Mouse (Mus musculus): ENCODE measurements around the gene Avpr1b.
A peak's percentile ranks its signal among the peaks of the same experiment; 100 is the strongest.
"Not testable (repeated sequence)": the region's sequence is repeated elsewhere in the genome, so short reads cannot be mapped to it uniquely, and the experiment has no call there.

Avpr1b gene

DNA sequence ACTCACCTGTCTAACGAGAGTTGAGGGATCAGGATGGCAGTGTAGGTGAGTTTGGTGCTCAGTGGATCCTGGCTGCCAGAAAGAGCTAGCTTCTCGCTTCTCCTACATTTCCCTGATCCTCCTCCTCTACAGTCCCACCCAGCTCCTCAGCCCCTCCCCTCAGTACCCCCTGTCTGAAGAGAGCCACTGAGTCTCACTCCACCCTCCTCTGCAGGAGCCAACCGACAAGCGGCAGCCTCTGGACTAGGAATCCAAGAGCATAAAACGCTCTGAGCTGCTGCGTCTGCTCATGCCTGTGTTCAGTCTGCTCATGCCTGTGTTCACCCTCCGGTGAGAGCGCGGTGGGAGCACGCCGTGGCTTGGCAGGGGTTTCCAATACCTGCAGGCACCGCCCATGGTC, at the start of gene Avpr1b:
Avpr1b (plus strand) TSS at position 335 of the 400 bp plus-strand sequence.
- DNase-seq (ENCODE audit: extremely low spot score, low spot score) = no peak

DNA sequence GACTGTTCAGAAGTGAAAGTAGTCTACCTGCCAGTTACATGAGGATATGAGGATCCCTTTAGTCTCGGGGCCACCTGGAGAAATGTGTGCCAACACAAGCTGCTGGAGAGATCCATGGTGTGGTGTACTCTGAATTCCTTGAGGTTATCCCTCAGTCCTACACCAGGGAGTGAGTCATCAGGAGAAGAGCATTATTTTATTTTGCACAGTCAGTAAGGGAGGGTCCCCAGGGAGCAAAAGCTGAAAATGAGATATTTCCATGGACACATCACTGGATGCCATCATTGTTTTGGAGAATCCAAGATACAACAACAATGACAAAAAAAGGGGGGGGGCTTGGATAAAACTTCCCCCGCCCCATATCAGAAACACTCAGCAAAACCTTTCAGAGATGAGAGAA, 47.1 kb upstream of the Avpr1b start:
- no peak for DNase-seq (ENCODE audit: extremely low spot score, low spot score)

DNA sequence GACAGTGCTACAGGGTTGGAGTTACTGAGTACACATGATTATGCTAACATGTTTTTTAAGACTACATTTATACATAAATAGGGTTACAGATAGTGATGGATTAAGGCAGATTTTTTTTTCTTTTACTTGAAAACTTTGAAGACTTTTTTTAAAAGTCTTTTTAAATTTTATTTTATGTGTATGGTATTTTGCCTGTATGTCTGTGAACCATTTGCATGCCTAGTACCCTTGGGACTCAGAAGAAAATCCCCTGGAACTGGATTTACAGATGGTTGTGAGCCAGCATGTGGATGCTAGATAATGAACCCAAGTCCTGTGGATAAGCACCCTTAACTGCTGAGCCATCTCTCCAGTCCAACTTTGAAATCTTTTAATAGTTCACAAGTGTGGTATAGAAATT, 45.6 kb upstream of the Avpr1b start:
- no peak for DNase-seq (ENCODE audit: extremely low spot score, low spot score)

DNA sequence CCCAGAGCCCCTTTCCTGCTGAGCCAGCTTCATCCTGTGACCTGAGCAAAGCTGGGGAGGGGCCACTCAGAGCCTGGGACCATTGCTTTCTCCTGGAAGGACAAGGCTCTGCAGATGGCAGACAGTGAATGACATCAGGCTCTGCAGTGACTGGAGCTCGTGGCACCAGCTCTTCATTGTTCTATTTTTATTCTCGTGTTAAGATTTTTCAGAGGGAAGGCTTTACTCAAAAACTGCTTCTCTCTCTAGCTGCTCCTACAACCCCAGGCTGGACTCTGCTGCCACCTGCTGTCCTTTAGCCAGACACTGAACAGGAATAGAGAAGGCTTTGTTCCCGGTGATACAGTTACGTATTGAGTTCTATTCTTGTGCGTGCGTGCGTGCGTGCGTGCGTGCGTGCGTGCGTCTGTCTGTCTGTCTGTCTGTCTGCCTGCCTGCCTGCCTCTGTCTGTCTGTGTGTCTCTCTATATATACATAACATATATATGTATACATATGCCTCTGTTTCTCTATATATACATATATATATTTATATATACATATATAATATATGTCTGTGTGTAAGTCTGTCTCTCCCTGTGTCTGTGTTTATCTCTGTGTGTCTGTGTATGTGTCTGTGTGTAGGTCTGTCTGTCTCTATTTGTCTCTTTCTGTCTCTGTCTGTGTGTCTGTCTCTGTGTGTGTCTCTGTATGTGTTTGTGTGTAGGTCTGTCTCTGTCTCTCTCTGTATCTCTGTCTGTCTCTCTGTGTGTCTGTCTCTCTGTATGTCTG, 43.8 kb upstream of the Avpr1b start:
- DNase-seq (ENCODE audit: extremely low spot score, low spot score) = peak; percentile 79

DNA sequence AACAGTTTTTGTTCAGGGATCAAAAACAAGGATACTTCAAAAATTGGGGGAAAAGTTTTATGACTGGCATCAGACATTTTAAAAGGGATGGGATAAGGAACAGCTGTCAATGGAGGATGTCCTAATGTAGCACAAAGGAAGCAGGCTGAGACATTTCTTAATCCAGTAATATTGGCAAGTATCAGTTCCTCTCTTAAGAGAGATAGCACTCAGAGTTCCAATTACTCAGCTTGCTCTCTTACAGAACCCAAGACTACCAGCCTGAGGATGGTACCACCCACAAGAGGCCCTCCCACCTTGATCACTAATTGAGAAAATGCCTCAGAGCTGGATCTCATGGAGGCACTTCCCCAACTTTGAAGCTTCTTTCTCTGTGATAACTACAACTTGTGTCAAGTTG, 38.5 kb upstream of the Avpr1b start:
- DNase-seq (ENCODE audit: extremely low spot score, low spot score) = no peak

DNA sequence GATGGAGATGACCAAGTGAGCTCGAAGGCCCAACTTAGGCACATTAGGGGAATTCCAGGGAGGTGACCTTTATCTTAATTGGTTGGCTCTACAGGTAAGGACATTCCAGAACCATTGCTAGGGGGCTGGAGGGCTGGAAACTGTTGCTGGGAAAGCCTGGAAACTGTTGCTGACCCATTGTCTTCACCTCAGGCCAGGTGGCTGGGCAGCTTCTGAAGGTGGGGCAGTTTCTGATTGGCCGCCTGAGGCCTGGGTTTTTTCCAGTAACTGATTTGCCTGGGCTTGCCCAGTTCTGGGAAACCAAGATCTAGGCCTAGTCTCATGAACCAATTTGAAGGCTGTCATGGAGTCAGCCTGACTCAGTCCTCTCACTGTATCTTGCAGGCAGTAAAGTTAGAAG, 37.0 kb upstream of the Avpr1b start:
- no peak for DNase-seq (ENCODE audit: extremely low spot score, low spot score)

DNA sequence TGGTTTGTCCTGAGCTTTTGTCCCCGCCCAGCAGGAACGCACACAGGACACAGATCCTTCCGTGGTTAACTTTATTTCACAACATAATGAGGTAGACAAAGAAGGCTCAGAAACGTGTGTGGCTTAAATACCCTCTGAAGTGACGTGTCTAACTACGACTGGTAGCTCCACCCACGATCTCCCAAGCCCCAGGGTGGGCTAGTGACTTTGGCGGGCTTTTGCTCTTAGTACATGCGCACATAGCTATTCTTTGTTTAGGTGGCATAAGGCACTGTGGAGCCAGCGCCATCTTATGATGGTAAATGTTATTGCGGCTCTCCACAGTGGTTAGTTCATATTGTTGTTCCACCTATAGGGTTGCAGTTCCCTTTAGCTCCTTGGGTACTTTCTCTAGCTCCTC, 33.0 kb upstream of the Avpr1b start:
- DNase-seq (ENCODE audit: extremely low spot score, low spot score) = not testable (repeated sequence)

DNA sequence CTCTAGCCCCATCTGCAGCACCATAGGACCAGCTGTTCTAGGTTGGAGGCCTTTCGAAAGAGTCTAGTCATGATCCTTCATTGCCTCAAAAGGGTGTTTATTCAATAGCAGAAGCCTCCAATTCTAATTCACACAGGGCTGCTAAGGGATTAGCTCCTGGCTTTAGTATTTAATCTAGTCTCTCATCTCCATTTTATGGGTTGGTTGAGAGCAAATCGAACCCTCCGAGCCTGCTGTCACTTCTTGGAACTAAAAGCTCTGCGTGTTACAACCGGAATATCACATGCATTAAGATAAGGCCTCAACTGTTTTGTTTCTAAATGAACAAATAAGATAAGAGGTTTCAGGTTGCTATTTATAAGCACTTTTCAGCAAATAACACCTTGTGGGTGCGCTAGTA, 29.3 kb upstream of the Avpr1b start:
- no peak for DNase-seq (ENCODE audit: extremely low spot score, low spot score)

DNA sequence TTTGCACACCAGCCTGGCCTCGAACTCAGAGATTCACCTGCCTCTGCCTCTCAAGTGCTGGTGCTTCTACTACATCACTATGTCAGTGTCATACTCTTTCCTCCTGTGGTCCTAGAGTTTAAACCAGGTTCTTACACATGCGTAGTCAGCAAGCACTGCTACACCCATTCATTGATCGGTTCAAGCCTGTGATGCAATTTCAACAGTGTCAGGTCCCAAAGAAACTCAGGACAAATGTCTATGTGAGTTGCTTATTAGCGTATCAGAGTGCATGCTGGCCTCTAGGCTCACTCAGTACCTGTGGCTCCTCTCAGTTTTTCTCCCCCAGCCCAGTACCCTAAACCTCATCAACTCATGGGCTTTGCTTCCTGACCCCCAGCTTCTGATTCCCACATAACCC, 28.6 kb upstream of the Avpr1b start:
- DNase-seq (ENCODE audit: extremely low spot score, low spot score) = no peak

DNA sequence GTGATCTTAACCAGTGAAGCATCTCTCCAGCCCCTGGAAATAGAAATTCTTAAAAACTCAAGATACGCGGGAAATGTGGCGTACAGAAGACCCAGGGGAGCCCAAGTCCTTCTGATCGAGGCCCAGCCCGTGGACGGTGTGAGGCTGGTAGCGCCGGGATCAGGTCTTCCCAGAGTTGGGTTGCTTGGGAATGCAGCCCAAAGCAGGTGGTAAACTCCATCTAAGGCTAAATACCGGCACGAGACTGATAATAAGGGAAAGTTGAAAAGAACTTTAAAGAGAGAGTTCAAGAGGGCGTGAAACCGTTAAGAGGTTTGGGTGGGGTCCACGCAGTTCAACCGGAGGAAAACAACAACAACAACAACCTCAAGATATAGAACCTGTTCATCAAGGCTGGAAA, 25.3 kb upstream of the Avpr1b start:
- peak; percentile 35 for DNase-seq (ENCODE audit: extremely low spot score, low spot score)

DNA sequence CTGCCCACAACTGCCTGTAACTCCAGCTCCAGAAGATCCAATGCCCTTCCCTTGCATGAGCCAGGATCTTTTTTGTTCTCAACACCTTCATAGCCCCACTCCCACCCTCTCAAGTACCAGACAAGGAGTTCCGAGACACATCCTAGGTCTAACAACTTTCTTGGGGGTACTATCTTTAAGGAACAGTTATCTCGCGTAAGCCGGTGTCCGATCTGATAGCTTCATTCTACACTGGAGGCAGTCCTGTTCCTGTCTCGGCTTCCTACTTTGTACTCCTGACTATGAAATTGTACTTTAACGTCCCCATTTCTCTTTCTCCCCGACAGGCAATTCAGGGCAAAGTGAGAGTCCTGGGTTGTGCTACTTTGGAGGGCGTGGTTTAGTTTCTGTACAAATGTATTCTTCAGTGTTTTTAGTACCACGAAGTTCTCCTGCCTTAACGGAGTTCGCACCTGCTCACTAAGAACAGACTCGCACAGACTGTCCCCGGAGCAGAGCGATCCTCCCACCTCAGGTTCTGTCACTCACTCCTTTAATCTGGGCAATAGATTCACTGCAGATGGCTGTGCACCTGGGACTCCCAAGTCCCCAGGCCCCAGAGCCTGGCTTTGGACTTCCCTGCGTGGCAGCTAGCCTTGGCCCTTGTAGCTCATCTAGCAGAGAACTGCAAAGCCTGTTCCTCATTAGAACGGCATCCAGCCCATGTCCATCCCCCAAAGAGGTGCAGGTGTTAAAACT, 19.9 kb upstream of the Avpr1b start:
- no peak for DNase-seq (ENCODE audit: extremely low spot score, low spot score)

DNA sequence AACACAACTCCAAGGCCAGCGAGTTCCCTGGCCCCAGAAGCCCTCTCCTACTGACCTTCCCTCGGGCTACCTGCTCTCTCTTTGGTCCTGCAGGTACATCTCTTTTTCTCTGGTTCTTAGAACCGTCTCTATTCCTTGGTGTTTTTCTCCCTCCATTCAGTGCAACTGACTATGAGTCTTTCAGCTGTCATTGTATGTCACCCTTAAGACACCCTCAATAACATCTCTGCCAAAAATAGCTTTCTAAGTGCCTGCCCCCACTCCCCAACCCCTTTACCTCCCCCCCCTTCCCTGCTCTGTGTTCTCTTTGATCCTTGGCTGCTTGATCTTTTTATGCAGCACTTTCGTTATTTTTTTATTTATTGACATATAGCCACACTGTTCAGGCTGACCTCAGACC, 18.6 kb upstream of the Avpr1b start:
- no peak for DNase-seq (ENCODE audit: extremely low spot score, low spot score)

DNA sequence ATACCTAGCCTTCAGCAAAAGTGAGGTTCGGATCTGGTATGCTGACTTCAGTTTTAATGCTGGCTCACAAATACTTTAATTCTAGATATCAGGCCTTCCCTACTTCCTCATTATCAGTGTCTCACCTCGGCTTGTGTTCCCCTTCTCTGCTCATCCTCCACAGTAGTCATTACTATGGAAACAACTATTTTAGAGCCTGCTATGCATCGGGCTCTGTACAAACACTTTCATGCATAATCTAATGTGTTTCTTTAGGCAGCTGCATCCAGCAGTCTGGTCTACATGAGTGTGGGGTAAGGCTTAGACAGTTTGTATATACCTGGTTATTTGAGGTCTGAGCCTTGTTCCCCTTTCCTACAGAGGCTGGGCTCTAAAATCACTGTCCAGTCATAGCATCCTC, 15.4 kb upstream of the Avpr1b start:
- no peak for DNase-seq (ENCODE audit: extremely low spot score, low spot score)

DNA sequence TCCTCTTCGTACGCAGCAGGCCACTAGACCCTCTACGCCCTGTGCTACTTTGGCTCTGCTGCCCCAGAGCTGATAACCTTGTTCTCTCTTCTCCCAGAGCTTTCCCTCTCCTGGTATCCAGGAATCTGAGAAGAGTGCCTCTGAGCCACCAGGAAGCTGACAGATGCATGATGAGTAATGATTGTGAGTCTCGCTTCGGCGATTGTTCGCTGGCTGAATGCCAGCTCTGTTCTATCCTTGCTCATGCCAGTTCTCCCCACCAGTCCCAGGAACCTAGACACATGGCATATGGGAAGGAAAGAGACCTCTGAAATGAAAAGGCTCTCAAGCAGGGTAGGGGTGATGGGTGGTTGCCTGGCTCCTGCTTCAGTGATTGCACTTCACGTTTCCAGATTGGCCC, 12.2 kb upstream of the Avpr1b start:
- no peak for DNase-seq (ENCODE audit: extremely low spot score, low spot score)

DNA sequence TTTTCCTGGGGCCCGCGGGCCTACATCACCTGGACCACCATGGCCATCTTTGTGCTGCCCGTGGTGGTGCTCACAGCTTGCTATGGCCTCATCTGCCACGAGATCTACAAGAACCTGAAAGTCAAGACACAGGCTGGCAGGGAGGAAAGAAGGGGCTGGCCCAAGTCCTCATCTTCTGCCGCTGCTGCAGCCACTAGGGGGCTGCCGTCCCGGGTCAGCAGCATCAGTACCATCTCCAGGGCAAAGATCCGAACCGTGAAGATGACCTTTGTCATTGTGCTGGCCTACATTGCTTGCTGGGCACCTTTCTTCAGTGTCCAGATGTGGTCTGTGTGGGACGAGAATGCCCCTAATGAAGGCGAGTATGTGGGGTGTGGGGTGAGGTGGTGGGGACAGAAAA, 1.3 kb downstream of the Avpr1b start:
- DNase-seq (ENCODE audit: extremely low spot score, low spot score) = no peak

DNA sequence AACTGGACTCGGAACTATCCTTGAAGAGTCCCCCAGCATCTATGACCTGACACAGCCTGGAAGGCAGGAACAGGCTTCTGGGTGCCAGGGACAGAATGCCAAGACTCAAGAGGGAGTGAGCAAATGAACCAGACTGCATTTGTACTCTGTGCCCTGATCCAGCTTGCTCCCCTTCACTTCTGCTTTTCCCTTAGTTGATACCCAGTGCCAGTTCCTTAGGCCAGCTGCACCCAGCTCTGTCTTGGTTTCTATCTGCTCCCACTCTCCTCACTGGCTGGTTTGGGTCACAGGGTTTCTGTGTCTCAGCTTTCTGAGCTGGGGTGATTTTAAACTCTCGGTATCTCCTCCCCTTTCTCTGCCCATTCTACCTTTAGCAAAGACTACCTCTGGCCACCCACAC, 7.7 kb downstream of the Avpr1b start:
- DNase-seq (ENCODE audit: extremely low spot score, low spot score) = no peak

DNA sequence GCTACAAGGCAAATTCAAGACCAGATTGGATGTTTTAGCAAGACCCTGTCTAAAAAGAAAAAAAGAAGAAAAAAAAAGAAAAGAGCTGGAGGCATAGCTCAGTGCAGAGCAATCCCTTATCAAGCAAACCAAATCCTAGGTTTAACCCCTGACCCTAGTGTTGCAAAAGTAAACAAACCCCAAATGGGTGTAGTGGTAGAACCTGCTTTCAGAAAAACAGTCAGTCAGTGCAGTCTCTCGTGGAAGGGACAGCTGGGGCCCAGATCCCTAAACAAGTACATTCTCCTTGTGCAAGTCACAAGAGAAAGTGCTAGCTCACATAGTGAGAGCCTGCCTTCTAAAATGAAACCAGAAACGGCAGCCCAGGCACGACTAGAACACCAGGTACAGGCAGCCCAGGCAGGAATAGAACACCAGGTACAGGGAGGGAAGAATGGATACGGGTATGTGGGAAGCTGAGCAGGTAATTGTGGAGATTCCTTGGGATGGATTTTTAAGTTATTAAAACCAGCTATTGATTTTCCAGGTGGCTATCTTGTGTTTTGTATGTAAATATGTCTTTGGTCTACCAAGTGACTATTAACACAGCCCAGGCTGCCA, 13.6 kb downstream of the Avpr1b start:
- no peak for DNase-seq (ENCODE audit: extremely low spot score, low spot score)

DNA sequence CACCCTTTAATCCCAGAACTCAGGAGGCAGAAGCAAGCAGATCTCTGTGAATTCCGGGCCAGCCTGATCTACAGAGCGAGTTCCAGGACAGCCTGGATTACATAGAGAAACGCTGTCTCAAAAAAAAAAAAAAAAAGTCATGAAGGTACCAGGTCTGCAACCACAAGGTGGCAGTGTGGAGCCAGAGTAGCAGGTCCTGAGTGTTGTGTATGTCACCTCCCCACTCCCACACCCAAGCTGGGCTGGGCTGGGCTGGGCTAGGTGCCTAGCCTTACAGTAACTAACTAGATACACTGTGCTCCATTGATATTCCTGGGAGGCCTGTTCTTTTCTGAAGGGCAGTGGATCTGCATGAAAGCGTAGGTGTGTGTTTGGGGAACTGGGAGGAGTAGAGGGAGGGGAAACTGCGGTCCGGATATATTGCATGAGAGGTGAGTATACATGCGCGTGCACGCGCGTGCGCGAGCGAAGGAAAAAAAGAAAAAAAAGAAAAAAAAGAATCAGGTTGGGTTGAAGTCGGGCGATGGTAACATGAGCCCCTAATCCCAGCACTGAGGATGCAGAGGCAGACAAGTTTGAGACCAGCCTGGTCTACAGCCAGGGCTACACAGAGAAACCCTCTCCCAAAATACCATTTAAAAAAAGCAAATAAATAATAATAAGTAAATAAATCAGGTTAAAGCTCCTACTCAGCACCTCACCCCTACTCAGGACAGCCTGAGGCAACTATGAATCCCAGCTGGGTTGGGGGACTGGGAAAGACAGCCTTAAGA, 14.5 kb downstream of the Avpr1b start:
- peak; percentile 61 for DNase-seq (ENCODE audit: extremely low spot score, low spot score)

DNA sequence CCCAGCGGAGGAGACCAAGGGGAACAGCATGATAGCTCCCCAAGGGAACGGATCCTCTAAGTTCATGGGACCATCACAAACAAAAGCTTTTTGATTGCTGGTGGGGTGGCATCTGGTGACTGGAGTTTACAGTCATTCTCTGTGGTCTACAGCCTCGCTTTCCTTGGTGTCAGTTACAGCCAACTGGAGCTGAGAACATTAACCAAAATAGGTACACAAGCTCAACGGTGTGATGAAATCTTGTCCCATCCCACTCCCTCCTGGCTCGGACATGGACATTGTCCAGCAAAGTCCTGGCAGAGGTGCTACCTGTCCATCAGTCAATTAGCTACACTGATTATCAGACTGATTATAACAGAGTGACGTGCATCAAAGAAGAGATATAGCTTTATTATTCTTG, 15.6 kb downstream of the Avpr1b start:
- no peak for DNase-seq (ENCODE audit: extremely low spot score, low spot score)

DNA sequence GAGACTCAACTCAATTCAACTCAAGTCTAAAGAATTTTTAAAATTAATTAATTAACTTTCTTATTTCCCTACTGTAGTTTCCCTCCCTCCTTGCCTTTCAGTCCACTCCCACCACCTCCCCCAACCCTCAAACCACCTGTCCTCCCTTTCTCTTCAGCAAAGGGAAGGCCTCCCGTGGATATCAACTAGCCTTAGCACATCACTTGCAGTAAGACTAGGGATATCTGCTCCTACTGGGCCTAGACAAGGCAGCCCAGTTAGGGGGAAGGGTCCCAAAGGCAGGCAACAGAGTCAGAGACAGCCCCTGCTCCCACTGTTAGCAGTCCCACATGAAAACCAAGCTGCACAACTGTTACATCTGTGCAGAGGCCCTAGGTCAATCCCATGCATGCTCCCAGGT, 17.1 kb downstream of the Avpr1b start:
- DNase-seq (ENCODE audit: extremely low spot score, low spot score) = no peak

DNA sequence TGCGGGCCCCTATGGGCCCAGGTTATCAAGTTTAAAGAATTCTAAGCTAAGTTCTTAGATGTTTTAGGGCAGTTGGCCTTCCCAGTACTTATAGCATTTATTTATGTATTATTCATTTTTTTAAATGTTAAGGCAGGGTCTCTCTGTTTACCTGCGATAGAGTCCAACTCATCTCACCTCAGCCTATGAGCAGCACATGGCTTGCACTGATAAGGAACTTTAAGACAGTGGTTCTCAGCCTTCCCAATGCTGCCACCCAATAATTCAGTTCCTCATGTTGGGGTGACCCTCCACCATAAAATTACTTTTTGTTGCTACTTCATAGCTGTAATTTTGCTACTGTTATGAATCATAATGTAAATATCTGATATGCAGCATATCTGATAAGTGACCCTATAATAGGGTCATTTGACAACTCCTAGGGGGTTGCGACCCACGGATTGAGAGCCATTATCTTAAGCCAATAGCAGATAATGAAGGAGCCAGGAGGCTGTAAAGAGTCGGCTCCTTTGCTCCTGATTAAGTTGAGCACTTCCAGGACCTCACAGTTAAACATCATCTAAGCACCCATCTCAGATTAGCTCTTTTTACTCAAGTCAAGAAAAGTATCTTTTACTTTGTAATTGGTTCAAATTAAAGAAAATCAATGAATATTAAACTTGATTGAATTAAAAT, 17.6 kb downstream of the Avpr1b start:
- DNase-seq (ENCODE audit: extremely low spot score, low spot score) = no peak

Measured in neural tube, embryonic 10.5 days (tissue).